Mouse (Mus musculus) gastrocnemius, postnatal 4 days (tissue): ENCODE measurements at regions not wholly inside any gene's neighbourhood (a gene's known extent, or its start where the extent isn't known, plus 50 kb on each side); places are given as distances from the start of the nearest gene placed in this dataset.

ENCODE experiments used
- DNase-seq, 2 experiments: peaks; one replicate each; pipeline ENCODE4 v3.0.0; 2021 to 2022; ENCODE audit warnings: low spot score in 2 of 2, mixed read lengths in 2 of 2

DNA sequence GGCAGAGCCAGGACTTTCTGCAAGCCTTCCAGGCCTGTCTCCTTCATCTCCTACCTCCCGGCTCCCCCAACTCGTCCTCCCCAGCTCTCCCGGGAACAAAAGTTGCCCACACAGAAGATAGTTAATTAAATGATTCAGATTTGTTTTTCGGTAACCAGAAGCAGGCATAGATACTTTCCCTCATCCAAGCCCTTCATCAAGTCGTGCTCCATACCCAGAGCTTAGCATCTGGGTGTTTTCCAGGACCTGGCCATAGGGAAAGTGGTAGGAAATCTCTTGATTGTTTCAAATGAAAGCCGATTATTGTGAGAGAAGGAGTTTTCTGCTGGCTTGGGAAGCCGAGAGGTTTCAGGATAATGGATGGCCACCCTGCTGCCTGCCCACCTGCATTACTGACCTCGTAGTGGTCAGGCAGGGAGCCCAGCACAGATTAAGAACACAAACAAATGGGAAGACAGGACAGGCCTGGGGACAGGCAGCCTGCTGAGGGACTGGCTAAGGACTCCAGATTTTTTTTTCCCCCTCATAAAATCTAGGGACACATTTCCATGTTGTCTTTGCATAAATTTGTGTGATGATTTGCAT lies 142.2 kb upstream of the Cadm1 start:
- no peak for DNase-seq

DNA sequence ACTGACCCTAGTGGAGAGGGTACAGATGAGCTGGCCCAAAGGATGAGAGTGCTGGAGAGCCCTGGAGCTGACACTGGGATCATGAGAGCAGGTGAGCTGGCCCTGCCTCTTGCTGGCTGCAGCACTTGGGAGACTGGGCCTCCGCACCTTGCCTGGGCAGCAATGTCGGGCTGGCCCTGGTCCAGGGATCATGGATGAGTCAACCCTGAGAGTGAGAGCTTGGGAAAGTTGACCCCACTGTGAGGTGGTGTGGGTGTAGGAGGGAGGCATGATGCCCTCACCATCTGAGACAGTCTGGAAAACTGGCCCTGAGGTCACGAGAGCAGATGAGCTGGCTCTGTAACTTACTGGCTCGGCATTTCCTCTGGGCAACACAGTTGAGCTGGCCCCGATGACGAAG lies 140.1 kb upstream of the Cadm1 start:
- DNase-seq: no peak

DNA sequence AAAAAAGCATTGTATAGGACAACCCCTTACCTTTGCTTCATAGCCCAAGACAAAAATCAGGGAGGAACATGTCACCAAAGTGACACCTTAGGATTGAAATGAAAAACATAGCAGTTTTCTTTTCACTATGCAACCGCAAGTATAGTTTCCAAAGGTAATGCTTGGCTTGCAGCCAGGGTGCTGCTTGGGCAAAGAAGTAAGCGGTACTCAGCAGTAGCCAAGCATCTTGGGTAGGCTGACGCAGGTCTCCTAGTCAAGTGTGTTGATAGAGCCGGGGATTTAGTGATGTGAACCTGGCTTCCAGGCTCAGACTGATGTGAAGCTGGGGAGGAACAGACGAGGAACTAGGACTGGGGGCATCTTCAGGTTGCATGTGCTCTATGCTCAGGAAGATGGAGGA lies 138.3 kb upstream of the Cadm1 start:
- DNase-seq: no peak

DNA sequence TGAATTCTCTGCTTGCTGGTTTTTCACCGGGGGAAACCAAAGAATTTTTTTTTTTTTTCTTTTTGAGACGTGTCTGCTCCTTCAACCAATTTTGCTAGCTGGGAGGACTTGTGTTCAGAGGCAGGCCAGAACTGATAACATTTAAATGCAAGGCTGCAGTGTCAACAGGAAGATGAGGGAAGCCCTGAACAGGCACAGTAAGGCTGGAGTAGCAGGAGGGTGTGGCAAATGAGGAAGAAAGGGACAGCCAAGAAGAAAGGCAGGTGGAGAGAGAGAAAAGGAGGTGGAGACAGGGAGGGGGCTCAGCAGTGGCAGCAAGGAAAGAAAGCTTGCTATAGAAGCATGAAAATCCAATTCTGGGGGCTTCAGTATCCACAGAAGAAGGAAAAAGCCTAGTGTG lies 130.4 kb upstream of the Cadm1 start:
- no peak for DNase-seq

DNA sequence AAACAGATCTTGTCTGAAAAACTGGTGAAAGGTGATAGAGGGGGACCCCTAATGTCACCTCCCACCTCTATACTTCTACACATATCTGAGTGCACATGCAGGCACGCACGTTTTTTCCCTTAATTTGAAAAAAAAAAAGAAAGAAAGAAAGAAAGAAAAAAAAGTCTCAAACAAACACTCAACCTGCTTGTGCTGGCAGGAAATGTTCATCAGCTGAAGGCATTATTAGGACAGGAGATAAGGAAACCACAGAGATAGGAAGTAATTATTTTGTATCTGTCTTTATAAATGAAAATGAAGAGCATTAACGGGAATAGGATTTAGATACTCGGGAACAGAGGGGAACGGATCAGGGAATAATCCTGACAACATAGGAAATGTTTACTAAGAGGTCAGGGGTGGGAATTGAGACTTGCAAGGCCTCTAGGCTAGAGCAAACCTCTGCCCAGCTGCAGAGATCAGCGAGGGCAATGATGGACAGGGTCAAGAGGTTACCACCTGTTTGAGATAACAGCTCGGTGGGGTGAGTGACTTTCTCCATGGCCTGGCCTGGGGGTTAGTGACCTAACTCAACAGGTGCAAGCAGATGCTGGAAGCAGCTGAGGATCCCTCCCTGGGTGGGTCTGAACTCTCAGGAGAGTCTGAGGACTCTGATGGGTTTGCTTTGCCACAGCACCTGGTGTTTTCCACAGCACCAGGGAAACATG lies 129.7 kb upstream of the Cadm1 start:
- DNase-seq: no peak

DNA sequence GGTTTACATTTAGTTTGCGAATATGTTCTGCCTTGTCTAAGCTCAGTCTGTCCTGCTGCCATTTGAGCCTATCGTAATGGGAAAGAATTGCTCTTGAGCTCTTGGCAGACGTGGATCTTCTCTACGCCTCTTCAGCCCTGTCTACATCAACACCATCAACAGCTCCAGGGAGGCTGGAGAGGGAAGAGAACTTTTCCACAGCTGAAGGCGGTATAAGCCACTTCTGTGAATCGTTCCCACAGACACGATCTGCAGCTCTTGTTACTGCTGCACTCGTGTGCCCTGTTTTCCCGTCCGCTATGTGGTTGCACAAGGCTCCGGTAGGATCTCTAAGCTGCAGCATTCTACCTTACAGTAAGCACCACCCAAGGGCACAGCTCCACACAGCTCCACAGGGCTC lies 128.5 kb upstream of the Cadm1 start:
- no peak for DNase-seq

DNA sequence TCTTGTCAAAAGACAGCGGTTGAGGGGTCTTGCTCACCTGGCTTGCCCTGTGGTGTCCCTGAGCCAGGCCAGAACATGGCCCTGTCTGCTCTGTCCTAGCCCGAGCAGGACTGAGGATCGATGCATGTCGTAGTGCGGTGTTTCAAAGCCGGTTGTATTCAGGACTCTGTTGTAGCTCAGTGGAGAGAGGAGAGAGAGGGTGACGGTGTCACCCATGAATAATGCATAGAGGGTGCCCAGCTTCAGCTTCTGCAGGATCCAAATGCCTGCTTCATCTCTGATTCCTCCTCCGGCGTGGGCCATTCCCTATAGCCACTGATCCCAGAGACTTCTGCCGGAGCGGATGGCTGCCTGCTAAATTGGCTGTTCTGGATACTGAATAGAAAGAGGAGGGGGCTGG lies 126.7 kb upstream of the Cadm1 start:
- no peak for DNase-seq

DNA sequence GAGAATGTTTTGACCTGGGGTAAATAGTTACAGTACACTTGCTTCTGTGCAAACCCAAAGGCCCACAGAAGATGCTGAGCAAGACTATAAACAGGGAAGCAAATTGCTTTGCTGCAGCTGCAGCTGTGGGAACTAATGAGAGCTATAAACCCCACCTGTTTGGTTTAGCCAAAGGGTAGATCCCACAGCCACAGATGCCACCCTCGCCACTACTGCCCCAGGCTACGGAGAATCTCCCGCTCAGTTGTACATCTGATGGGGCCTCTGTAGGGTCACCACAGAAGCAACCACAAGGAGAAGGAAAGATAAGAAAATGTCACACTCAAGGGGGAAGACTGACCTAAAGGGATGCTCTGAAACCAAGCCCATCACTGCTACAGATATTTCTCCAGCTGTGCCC lies 125.2 kb upstream of the Cadm1 start:
- no peak for DNase-seq

DNA sequence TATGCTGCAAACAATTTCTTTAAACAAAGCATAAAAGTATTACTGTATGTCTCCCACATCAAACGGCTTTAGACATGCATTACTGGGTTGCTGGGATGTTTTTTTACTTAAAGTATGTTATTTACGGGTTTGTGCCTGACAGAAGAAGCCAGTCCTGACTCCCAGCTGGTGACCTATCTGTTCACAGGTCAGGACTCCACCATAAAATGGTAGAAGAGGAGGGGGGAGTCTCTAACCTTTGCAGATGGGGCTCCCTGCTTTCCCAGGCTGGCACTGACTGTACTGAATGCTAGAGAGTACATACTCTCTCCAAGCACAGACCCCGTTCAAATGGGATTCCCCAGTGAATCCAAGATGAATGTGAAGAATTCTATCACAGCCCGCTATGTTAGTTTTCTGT lies 124.4 kb upstream of the Cadm1 start:
- no peak for DNase-seq

DNA sequence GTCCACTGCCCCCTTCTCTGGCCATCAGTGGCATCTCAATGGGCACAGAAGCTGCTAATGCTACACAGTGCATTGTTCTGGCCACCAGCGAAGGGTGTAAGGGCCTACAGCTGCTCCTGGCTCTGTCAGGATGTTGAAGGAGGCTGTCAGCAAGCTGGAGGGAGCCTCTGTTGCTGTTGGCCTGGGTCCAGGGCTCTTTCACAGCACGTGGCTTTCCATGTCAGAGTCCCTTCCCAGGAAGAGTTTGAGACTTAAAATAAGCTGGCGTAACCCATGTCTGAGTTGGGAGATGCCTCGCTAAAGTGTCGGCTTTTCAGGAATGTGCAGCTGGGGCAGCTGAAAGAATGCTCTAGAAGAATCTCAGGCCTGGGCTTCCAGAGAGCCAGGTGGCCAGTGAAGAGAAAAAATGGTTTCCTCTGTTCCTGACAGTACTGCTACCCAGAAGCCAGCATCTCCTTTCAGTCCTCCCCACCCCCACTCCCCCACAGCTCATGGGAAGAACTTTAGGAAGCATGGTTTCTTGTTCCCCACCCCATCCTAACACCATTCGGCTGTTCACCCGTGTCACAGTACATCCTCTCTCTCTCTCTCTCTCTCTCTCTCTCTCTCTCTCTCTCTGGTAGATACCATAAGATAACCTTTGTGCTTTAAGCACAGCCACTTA lies 122.8 kb upstream of the Cadm1 start:
- peak; percentile 28 to 76 for DNase-seq

DNA sequence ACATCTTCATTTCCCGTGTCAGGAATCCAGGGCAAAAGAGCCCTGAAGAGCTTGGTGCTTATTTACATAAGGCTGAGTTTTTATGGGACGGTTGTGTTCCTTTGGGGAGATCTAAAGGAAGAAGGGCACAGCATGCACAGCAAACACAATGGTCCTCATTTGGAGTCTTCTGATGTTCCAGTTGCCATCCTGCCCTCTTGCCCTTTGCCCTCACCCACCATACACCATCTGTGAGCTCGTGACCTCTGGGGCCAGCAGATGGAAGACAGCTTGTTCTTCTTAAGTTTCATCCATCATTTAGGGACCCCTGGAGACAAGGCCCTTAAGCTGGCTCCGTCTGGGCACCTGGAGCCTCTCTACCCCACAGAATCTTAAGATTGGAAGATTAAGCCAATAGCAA lies 121.9 kb upstream of the Cadm1 start:
- DNase-seq: no peak

DNA sequence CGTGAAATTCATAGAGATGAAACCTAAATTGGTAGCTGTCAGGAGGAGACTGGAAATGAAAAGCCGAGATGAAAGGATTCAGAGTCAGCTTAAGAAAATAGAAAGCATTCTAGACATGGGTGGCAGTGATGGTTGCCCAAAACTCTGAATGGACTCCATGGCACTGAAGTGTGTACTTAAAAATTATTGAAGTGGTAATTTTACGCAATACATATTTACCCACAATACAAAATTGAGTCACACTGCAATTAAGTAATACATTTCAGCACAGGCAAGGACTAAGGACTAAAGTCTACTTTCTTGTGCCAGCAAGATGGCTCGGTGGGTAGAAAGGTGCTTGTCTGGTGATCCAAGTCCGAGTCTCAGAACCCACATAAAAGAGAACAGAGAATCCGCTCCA lies 120.4 kb upstream of the Cadm1 start:
- DNase-seq: no peak

DNA sequence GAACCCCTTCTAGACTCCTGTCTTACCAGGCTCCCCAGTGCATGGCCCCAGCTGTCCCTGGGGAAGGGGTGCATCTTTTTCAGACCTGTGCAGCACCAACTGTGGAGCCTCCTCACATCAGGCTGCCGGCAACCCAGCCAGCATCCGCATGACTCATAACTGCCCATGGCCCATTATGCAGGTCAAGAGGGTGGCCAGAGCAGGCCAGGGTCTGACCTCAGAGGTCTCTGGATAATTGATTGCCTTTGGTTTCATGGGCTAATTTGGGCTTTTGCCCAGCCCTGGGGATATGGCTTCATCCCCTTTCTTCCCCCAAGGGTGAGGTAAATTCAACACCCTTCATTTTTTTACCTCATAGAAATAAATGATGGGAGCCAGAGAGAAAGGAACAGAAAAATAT lies 117.2 kb upstream of the Cadm1 start:
- DNase-seq: no peak

DNA sequence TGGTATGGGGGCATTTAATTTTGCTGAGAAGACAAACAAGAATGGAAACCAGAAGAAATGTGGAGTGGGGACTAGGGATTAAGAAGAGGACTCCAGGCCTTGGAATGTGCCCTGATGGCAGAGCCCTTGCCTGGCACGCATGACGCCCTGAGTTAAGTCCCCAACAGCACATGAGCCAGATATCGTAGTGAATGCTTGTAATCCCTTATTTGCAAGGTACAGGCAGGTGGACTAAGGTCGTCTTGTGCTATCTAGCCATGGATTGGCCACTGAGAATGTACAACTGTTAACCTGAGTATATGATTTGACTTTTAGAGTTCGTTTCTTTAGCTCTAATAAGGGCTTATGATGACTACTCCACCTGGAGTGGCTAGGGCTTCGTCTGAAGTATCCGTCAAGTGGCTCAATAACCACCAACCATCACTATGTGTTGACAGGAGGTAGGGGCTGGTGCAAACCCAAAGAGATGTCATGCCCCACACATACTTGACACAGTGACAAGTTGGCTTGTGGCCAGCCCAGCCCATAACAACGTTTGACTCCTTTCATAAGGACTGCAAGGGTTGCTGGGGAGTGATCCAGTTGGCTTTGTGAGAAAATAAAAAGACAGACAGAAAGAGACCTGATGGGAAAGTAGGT lies 115.5 kb upstream of the Cadm1 start:
- DNase-seq: no peak

DNA sequence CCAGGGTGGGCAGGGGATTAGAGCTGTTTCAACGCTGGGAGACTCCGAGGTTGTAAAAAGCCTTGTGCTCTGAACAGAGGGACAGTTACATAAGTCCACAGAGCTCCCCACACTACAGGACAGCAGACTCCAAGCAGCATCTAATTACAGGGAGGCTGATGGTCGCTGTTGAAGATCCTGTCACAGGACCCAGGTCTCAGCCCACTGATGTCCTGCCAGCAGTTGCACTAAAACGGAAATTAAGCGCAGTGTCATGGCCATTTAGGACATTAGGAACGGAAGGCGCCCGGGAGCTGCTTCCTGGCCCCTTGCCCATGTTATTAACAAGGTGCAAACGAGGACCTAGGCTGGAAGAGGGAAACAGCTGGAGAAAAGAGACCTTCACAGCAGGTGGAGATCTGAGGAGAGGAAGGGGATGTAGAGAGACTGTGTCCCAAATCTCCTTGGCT lies 107.8 kb upstream of the Cadm1 start:
- peak in 1 of 2 experiments; percentile 28 for DNase-seq

DNA sequence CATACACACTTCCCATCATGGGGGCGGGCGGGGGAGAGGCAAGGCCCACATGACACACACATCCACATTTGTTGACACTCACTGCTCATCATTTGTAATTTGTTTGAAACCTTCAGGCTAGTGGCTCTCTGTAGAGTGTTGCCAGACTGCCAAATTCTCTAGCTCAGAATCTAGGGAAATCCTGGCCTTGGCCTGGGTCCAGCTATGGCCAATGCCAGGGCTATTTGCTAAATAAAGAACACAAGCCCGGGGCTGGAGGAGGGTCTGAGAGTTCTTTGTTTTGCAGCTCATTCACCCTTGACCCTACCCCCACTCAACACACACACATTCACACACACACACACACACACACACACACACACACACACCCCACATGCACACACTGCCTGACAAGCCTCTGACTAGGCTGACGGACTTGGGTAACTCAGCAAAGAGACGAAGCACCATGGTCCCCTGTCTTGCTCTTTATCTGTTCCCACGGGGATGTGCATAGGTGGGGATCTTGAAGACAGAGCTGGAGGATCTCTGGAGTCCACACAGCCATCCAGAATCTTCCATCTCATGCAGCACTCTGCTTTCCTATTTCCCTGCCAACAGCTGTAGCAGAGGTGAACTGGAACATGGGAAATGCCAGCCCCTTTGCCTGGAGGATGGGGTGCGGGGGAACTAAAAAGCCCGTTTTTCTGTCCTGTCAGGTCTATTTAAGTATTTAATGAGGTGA lies 107.1 kb upstream of the Cadm1 start:
- peak; percentile 40 to 63 for DNase-seq

DNA sequence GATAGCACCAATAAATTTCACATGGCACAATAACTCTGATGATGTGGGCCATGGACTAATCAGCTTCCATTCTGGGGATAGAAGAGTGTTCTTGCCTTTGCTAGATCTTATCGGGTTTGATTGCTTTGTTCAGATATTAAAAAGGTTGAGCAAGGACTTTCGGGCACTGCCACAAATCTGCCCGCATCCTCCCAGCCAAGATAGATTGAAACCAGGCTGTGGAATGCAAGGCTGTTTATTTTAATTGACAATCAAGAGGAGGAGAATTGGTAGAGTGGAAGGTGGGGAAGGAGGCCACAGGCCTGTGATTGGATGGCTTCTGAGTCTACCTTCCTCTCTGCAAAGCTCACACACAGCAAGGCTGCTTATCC lies 106.5 kb upstream of the Cadm1 start:
- DNase-seq: no peak

DNA sequence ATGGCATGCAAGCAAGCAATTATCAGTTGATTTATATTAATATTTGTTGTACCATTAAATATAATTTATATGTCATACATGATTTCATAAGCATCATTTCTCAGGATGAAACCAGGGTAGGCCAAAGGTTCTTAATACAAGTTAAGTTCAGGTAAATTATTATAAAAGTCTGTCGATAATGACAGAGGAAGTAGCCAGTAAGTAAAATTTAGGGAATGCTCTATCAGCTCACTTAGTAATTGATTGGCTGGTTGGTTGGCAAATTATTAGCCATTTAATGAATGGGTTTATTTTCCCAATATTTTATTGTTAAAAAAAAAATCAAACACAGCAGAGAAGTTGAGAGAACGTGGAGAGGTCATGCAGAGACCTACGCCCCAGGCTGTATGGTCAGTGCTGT lies 105.8 kb upstream of the Cadm1 start:
- no peak for DNase-seq

DNA sequence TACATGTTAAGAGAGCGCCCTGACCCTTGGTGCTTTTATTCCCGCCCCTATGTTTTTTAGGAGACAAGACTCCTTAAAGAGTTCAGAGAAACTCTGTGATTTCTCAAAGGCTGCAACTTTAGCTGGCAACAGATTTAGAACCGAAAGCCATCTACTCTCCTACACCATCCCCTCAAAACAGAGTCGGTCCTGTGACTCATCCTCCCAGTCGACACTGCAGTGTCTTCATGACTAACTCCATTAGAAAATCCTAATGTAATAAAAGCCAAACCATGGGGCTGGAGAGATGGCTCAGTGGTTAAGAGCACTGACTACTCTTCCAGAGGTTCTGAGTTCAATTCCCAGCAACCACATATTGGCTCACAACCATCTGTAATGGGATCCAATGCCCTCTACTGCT lies 103.3 kb upstream of the Cadm1 start:
- no peak for DNase-seq

DNA sequence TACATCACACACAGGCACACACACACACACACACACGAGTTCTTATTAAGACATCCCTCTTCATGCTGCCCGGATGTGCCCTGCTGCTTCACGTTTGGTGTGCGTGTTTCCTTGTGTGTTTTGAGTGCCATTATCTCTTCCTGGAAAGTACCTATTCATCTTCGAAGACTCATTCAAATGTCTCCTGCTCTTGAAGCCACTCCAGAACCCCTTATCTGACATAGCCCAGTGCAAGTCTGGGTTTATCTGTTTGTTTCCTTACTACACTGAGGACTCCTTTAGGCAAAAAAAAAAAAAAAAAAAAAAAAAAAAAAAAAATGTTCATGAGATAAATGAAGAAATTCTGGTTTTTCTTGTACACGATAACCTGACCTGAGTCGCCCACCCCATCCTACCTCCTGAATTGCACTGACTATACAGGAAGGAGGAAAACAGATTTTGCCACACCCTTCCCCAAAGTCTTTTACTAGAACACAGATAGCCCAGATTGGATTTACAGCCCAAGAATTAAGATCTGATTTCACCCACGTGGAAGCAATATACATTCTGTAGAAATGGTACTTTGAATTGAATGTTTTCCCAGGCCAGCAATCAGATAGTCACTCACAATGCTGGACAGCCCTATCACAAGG lies 101.1 kb upstream of the Cadm1 start:
- no peak for DNase-seq

DNA sequence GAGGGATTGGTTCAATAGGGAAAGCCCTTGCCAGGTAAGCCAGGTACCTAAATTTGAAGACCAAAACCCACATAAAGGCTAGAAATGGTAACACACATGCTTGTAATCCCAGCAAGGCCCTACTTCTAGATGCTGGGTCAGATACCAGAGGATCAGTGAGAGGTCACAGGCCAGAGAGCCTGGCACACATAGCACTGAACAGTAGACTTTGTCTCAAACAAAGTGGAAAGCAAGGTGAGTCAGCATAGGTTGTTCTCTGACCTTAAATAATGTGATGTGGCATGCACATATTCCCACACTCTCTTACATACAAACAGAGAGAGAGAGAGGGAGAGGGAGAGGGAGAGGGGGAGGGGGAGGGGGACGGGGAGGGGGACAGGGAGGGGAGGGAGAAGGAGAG lies 100.3 kb upstream of the Cadm1 start:
- no peak for DNase-seq
